Mouse (Mus musculus): ENCODE measurements around the gene Tnr. TPM values are rescaled to one million over a fixed set of nuclear protein-coding genes. Genes with fewer than 3 reads are reported as not detected.

Tnr gene
- polyA plus RNA-seq, 1 experiment = not detected

- no peak for TF ChIP-seq CTCF (IDR thresholded peaks at IDR 0.05; ENCODE audit: control insufficient read depth, insufficient read depth, low read length)
- no peak overlapping the region for H3K4me3 ChIP-seq (replicated peaks; ENCODE audit: control insufficient read depth, low read depth, low read length)
- 82% methylated on average over 3 of the region's 3 CpGs for WGBS
These were observed 251.6 kb downstream of the Tnr start for GRCm38 (mm10) chr1:159775168-159775567.

DNA sequence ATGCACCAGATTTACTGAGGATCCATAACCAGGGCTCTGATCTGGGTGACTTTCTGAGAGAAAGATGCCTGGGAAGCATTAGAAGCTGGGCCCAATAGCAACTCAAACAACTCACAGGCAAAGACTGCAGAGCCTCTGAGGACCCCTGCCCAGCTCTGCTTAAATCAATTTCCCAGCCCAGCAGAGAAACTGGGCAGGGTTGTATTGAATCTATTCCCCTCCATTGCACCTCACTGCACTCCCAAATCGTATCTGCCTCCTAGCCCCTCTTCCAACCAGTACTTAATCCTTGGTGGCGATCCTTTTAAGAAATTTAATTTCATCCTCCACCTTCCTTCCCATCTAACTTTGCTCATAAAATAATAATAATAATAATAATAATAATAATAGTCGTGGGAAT, 253.5 kb downstream of the Tnr start:
- WGBS = 67% methylated on average over 3 of the region's 3 CpGs
- TF ChIP-seq CTCF (IDR thresholded peaks at IDR 0.05; ENCODE audit: control insufficient read depth, insufficient read depth, low read length) (no peak), POLR2A (IDR thresholded peaks at IDR 0.05; ENCODE audit: borderline replicate concordance, control insufficient read depth, low read depth, low read length) (no peak)
- H3K27ac ChIP-seq (ENCODE audit: control insufficient read depth, insufficient read depth, low read depth, low read length, poor library complexity) = no peak overlapping the region

More at GRCm38 (mm10) chr1:159775168-159775567, 251.6 kb downstream of the Tnr start:
- Histone ChIP-seq H3K27ac (ENCODE audit: control insufficient read depth, insufficient read depth, low read depth, low read length, poor library complexity) (no peak overlapping the region), H3K4me1 (ENCODE audit: control insufficient read depth, insufficient read depth, low read length) (no peaks in the 10 kb centered on the region)

DNA sequence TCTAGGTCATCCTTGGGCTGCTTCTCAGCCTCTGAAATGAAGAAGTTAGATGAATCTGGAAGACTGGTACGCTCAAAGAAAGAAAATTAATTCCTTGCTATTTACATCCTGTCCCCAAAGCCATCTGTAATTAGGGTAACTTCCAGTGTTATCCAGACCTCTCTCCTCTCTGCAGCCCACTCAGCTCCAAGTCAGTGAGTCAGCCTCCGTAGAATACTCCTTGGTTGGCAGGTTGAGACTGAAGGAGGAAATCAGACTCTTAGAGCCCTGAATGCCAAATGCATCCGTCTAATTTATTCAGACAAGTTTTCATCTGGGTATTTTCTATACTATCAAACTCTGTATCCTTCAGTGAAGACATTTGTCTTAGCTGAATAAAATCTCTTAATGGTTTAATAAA, 255.9 kb downstream of the Tnr start:
- TF ChIP-seq POLR2A (IDR thresholded peaks at IDR 0.05; ENCODE audit: borderline replicate concordance, control insufficient read depth, low read depth, low read length) (no peak), CTCF (IDR thresholded peaks at IDR 0.05; ENCODE audit: control insufficient read depth, insufficient read depth, low read length) (no peak)
- Histone ChIP-seq H3K27ac (ENCODE audit: control insufficient read depth, insufficient read depth, low read depth, low read length, poor library complexity) (no peak overlapping the region), H3K4me1 (ENCODE audit: control insufficient read depth, insufficient read depth, low read length) (no peaks in the 10 kb centered on the region), H3K4me3 (replicated peaks; ENCODE audit: control insufficient read depth, low read depth, low read length) (no peak overlapping the region)
- 71% methylated on average over 3 of the region's 3 CpGs for WGBS

More for the DNA sequence above, 253.5 kb downstream of the Tnr start:
- Histone ChIP-seq H3K4me3 (replicated peaks; ENCODE audit: control insufficient read depth, low read depth, low read length) (no peak overlapping the region), H3K4me1 (ENCODE audit: control insufficient read depth, insufficient read depth, low read length) (no peaks in the 10 kb centered on the region)

DNA sequence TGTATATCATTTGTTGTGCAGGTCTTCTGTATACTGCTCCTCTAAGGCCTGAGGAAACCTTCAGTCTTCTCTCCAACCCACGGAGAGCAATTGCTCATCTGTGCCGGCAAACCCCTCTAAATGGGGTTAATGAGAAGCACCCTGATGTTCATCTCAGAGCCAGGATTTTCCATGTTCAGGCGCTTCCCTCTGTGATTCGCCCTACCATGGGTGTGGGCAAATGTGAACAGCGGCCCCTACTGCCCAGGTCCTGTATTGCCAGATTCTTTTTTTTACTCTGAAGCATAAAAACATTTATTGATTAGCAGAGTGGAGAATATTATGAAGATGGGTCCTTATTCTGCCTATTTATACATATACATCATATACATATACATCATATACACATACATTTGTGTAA, 260.3 kb downstream of the Tnr start:
- TF ChIP-seq POLR2A (IDR thresholded peaks at IDR 0.05; ENCODE audit: borderline replicate concordance, control insufficient read depth, low read depth, low read length) (no peak), CTCF (IDR thresholded peaks at IDR 0.05; ENCODE audit: control insufficient read depth, insufficient read depth, low read length) (peak; percentile 61)
- no peak overlapping the region for H3K27ac ChIP-seq (ENCODE audit: control insufficient read depth, insufficient read depth, low read depth, low read length, poor library complexity)
- H3K4me3 ChIP-seq (replicated peaks; ENCODE audit: control insufficient read depth, low read depth, low read length) = no peak overlapping the region
- no peaks in the 10 kb centered on the region for H3K4me1 ChIP-seq (ENCODE audit: control insufficient read depth, insufficient read depth, low read length)
- 31% methylated on average over 5 of the region's 5 CpGs for WGBS

GRCm38 (mm10) chr1:159788312-159788711, 264.7 kb downstream of the Tnr start:
- no peaks in the 10 kb centered on the region for H3K4me1 ChIP-seq (ENCODE audit: control insufficient read depth, insufficient read depth, low read length)
- no peak for TF ChIP-seq POLR2A (IDR thresholded peaks at IDR 0.05; ENCODE audit: borderline replicate concordance, control insufficient read depth, low read depth, low read length)
- no peak for TF ChIP-seq CTCF (IDR thresholded peaks at IDR 0.05; ENCODE audit: control insufficient read depth, insufficient read depth, low read length)
- no peak overlapping the region for H3K4me3 ChIP-seq (replicated peaks; ENCODE audit: control insufficient read depth, low read depth, low read length)
- no peak overlapping the region for H3K27ac ChIP-seq (ENCODE audit: control insufficient read depth, insufficient read depth, low read depth, low read length, poor library complexity)
- 54% methylated on average over 4 of the region's 4 CpGs for WGBS

GRCm38 (mm10) chr1:159792546-159792945, 269.0 kb downstream of the Tnr start:
- TF ChIP-seq CTCF (IDR thresholded peaks at IDR 0.05; ENCODE audit: control insufficient read depth, insufficient read depth, low read length) (no peak), POLR2A (IDR thresholded peaks at IDR 0.05; ENCODE audit: borderline replicate concordance, control insufficient read depth, low read depth, low read length) (no peak)
- Histone ChIP-seq H3K4me3 (replicated peaks; ENCODE audit: control insufficient read depth, low read depth, low read length) (no peak overlapping the region), H3K4me1 (ENCODE audit: control insufficient read depth, insufficient read depth, low read length) (no peaks in the 10 kb centered on the region), H3K27ac (ENCODE audit: control insufficient read depth, insufficient read depth, low read depth, low read length, poor library complexity) (no peak overlapping the region)
- WGBS = 94% methylated on average over 2 of the region's 2 CpGs

- no peaks in the 10 kb centered on the region for H3K4me1 ChIP-seq (ENCODE audit: control insufficient read depth, insufficient read depth, low read length)
- H3K27ac ChIP-seq (ENCODE audit: control insufficient read depth, insufficient read depth, low read depth, low read length, poor library complexity) = no peak overlapping the region
- no peak for TF ChIP-seq CTCF (IDR thresholded peaks at IDR 0.05; ENCODE audit: control insufficient read depth, insufficient read depth, low read length)
- TF ChIP-seq POLR2A (IDR thresholded peaks at IDR 0.05; ENCODE audit: borderline replicate concordance, control insufficient read depth, low read depth, low read length) = no peak
- WGBS = 22% methylated on average over 2 of the region's 2 CpGs
- no peak overlapping the region for H3K4me3 ChIP-seq (replicated peaks; ENCODE audit: control insufficient read depth, low read depth, low read length)
These were observed 272.5 kb downstream of the Tnr start for GRCm38 (mm10) chr1:159796021-159796420.

GRCm38 (mm10) chr1:159800366-159800765, 276.8 kb downstream of the Tnr start:
- TF ChIP-seq POLR2A (IDR thresholded peaks at IDR 0.05; ENCODE audit: borderline replicate concordance, control insufficient read depth, low read depth, low read length) = no peak
- TF ChIP-seq CTCF (IDR thresholded peaks at IDR 0.05; ENCODE audit: control insufficient read depth, insufficient read depth, low read length) = no peak
- Histone ChIP-seq H3K4me1 (ENCODE audit: control insufficient read depth, insufficient read depth, low read length) (no peaks in the 10 kb centered on the region), H3K27ac (ENCODE audit: control insufficient read depth, insufficient read depth, low read depth, low read length, poor library complexity) (no peak overlapping the region), H3K4me3 (replicated peaks; ENCODE audit: control insufficient read depth, low read depth, low read length) (no peak overlapping the region)
- 79% methylated on average over 5 of the region's 5 CpGs for WGBS

- Histone ChIP-seq H3K4me1 (ENCODE audit: control insufficient read depth, insufficient read depth, low read length) (no peaks in the 10 kb centered on the region), H3K4me3 (replicated peaks; ENCODE audit: control insufficient read depth, low read depth, low read length) (no peak overlapping the region), H3K27ac (ENCODE audit: control insufficient read depth, insufficient read depth, low read depth, low read length, poor library complexity) (no peak overlapping the region)
- TF ChIP-seq CTCF (IDR thresholded peaks at IDR 0.05; ENCODE audit: control insufficient read depth, insufficient read depth, low read length) (no peak), POLR2A (IDR thresholded peaks at IDR 0.05; ENCODE audit: borderline replicate concordance, control insufficient read depth, low read depth, low read length) (no peak)
- 68% methylated on average over 4 of the region's 4 CpGs for WGBS
These were observed 278.2 kb downstream of the Tnr start for GRCm38 (mm10) chr1:159801753-159802152.
